14 mouse cellular contexts compared by ENCODE assay signal in the genomic region with DNA sequence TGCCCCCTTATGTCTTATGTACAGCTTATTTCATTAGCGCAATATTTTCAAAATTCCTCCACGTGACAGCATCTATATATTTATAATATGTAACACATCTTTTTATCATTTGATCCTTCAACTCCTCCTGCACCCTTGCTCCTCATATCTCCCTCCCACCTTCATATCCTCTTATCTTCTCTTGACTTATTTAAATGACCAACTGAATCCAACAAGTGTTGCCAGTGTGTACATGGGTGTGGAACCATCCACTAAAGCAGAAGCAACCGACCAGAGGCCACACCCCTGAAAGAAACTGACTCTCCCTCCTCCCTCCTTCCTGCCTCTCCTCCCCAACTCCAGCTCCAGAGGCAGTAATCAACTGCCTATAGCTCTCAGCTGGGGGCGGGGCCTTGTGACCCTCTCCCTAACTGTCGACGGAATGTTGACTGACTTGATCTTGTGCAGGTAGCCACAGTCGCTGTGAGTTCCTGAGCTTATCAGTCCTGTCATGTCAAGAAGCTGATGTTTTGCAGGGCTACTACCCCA. TPM values are rescaled to one million over a fixed set of nuclear protein-coding genes. Genes with fewer than 3 reads are reported as not detected.
DNase-seq lines count a peak whose midpoint lies in the region; ATAC-seq and TF ChIP-seq lines count a peak whose summit lies in the region.
"Had no signal": no experiment of that assay in that cellular context is flagged by ENCODE, and none has a peak within 500 bp of the region (broad histone marks: within the 10 kb centered on the region; RNA-seq: fewer than 3 reads in every experiment).

No protein-coding gene starts in this region.

- TF ChIP-seq POLR2A in bone marrow, adult 2 months (IDR thresholded peaks at IDR 0.05; ENCODE audit: borderline replicate concordance, control insufficient read depth, low read depth, low read length): no peak

- H3K9me3 ChIP-seq in hindbrain, embryonic 11.5 days (ENCODE audit: control insufficient read depth, low read length): no peaks in the 10 kb centered on the region
- H3K9me3 ChIP-seq in hindbrain, embryonic 16.5 days (ENCODE audit: control insufficient read depth, low read length): no peaks in the 10 kb centered on the region
- H3K9me3 ChIP-seq in midbrain, embryonic 16.5 days (replicated peaks; ENCODE audit: control insufficient read depth, low read length, poor library complexity, severe bottlenecking): no peaks in the 10 kb centered on the region
- H3K9me3 ChIP-seq: forebrain, embryonic 13.5 days had no signal

- no peak overlapping the region for H3K27ac ChIP-seq in hindbrain, embryonic 11.5 days (ENCODE audit: low read depth, low read length)
- no peak overlapping the region for H3K27ac ChIP-seq in hindbrain, embryonic 16.5 days (ENCODE audit: low read depth, low read length)
- peak overlapping the region; percentile 55 for H3K27ac ChIP-seq in bone marrow, adult 2 months (ENCODE audit: control insufficient read depth, insufficient read depth, low read depth, low read length, poor library complexity)
- no peak overlapping the region for H3K27ac ChIP-seq in midbrain, embryonic 16.5 days (ENCODE audit: low read length)
- H3K27ac ChIP-seq: forebrain, embryonic 13.5 days; kidney, postnatal 0 days had no signal

- no peak for ATAC-seq in hindbrain, embryonic 11.5 days (ENCODE audit: low FRiP score)
- no peak for ATAC-seq in hindbrain, embryonic 16.5 days
- peak; percentile 73 for ATAC-seq in granulocyte monocyte progenitor cell, adult 5-6 weeks (replicated peaks; ENCODE audit: poor library complexity, severe bottlenecking)
- ATAC-seq in midbrain, embryonic 16.5 days: no peak
- ATAC-seq: forebrain, embryonic 13.5 days had no signal

- peak; percentile 1 for DNase-seq in hindbrain, embryonic 11.5 days (ENCODE audit: low spot score)
- DNase-seq in spleen, postnatal 10 days (ENCODE audit: low spot score in 2 of 2): peak; percentile 28 to 54
- no peak for DNase-seq in Muller cell, postnatal 12 days (ENCODE audit: inconsistent ontology term)
- DNase-seq in right cerebral cortex, postnatal 4 days: no peak
- DNase-seq: adrenal gland, adult 2 months; cerebellum, adult 9-10 months had no signal

- H3K4me1 ChIP-seq in hindbrain, embryonic 11.5 days (replicated peaks; ENCODE audit: control insufficient read depth, insufficient read depth, low read length): no peaks in the 10 kb centered on the region
- no peaks in the 10 kb centered on the region for H3K4me1 ChIP-seq in hindbrain, embryonic 16.5 days (ENCODE audit: control insufficient read depth, insufficient read depth, low read depth, low read length)
- no peaks in the 10 kb centered on the region; the same call in 1 of the 2 replicates for H3K4me1 ChIP-seq in bone marrow, adult 2 months (ENCODE audit: control insufficient read depth, insufficient read depth, low read length)
- H3K4me1 ChIP-seq in midbrain, embryonic 16.5 days (ENCODE audit: control insufficient read depth, insufficient read depth, low read length): no peaks in the 10 kb centered on the region
- H3K4me1 ChIP-seq: forebrain, embryonic 13.5 days had no signal

- no peak overlapping the region for H3K4me3 ChIP-seq in hindbrain, embryonic 11.5 days (ENCODE audit: low read depth, low read length)
- no peak overlapping the region for H3K4me3 ChIP-seq in hindbrain, embryonic 16.5 days (ENCODE audit: low read length)
- H3K4me3 ChIP-seq in bone marrow, adult 2 months (replicated peaks; ENCODE audit: control insufficient read depth, low read depth, low read length): no peak overlapping the region
- H3K4me3 ChIP-seq in midbrain, embryonic 16.5 days (ENCODE audit: low read depth, low read length): no peak overlapping the region
- H3K4me3 ChIP-seq: forebrain, embryonic 13.5 days had no signal

- 49% methylated on average over 7 of the region's 7 CpGs for WGBS in hindbrain, embryonic 11.5 days
- 56% methylated on average over 7 of the region's 7 CpGs for WGBS in hindbrain, embryonic 16.5 days
- WGBS in bone marrow, adult 2 months: 41% methylated on average over 7 of the region's 7 CpGs
- 47% methylated on average over 7 of the region's 7 CpGs for WGBS in midbrain, embryonic 16.5 days

- no peak for TF ChIP-seq CTCF in bone marrow, adult 2 months (IDR thresholded peaks at IDR 0.05; ENCODE audit: control insufficient read depth, insufficient read depth, low read length)

- H3K36me3 ChIP-seq in hindbrain, embryonic 11.5 days (ENCODE audit: control insufficient read depth, insufficient read depth, low read length): no peaks in the 10 kb centered on the region
- no peaks in the 10 kb centered on the region for H3K36me3 ChIP-seq in hindbrain, embryonic 16.5 days (ENCODE audit: control insufficient read depth, insufficient read depth, low read length)
- no peaks in the 10 kb centered on the region for H3K36me3 ChIP-seq in midbrain, embryonic 16.5 days (ENCODE audit: control insufficient read depth, insufficient read depth, low read length)

- no peak overlapping the region for H3K9ac ChIP-seq in hindbrain, embryonic 11.5 days (ENCODE audit: low read depth, low read length)
- no peak overlapping the region for H3K9ac ChIP-seq in hindbrain, embryonic 16.5 days (ENCODE audit: low read depth, low read length)
- H3K9ac ChIP-seq in midbrain, embryonic 16.5 days (ENCODE audit: low read depth, low read length): no peak overlapping the region
- H3K9ac ChIP-seq: forebrain, embryonic 13.5 days had no signal

- H3K27me3 ChIP-seq in hindbrain, embryonic 11.5 days (ENCODE audit: control insufficient read depth, insufficient read depth, low read length): no peaks in the 10 kb centered on the region; the same call in 1 of the 2 replicates
- no peaks in the 10 kb centered on the region; the same call in 1 of the 2 replicates for H3K27me3 ChIP-seq in hindbrain, embryonic 16.5 days (replicated peaks; ENCODE audit: control insufficient read depth, insufficient read depth, low read length)
- 0 out of 2 replicates have a peak, but pooled peaks cover 2% of the 10 kb centered on the region for H3K27me3 ChIP-seq in midbrain, embryonic 16.5 days (ENCODE audit: control insufficient read depth, insufficient read depth, low read depth, low read length)
- H3K27me3 ChIP-seq: CH12.LX had no signal

- no peak overlapping the region for H3K4me2 ChIP-seq in hindbrain, embryonic 11.5 days (replicated peaks; ENCODE audit: low read depth, low read length)
- no peak overlapping the region for H3K4me2 ChIP-seq in hindbrain, embryonic 16.5 days (ENCODE audit: low read length)
- H3K4me2 ChIP-seq in midbrain, embryonic 16.5 days (ENCODE audit: low read length): no peak overlapping the region
- H3K4me2 ChIP-seq: forebrain, embryonic 13.5 days; midbrain, embryonic 11.5 days had no signal

RNA-seq across cellular contexts. Expression of gene Ammecr1, which starts 6.0 kb away (rescaled TPM):
- 12.3 and 15.0 TPM in 2 replicates for polyA plus RNA-seq in hindbrain, embryonic 11.5 days (2014; fragmentation: Nextera tagmentation; extraction: Ambion mirVana)
- polyA plus RNA-seq in hindbrain, embryonic 16.5 days (2015; fragmentation: Nextera tagmentation; extraction: Ambion mirVana): 1.8 and 2.6 TPM in 2 replicates
- polyA plus RNA-seq in bone marrow, adult 2 months (2011; ENCODE audit: insufficient read depth, insufficient read length, low replicate concordance, missing spikeins): 6.6 and 12.6 TPM in 2 replicates
- total RNA-seq in granulocyte monocyte progenitor cell, adult 5-6 weeks (2014; fragmentation: Nextera tagmentation): 13.6 and 15.9 TPM in 2 replicates
- 9.6 and 10.6 TPM in 2 replicates for total RNA-seq in granulocyte monocyte progenitor cell, adult 5-6 weeks (2017)
- 2.8 and 3.8 TPM in 2 replicates for polyA plus RNA-seq in midbrain, embryonic 16.5 days (2015; fragmentation: Nextera tagmentation; extraction: Ambion mirVana)

Comparison
In these comparisons a context has a peak if more than half of its experiments do, and no peak if none do; other contexts are left out.
1. DNase-seq: peak in hindbrain, embryonic 11.5 days (single experiment) and spleen, postnatal 10 days (2 of 2); none in Muller cell, postnatal 12 days (single experiment) and right cerebral cortex, postnatal 4 days (single experiment).